Mouse (Mus musculus) testis, postnatal 10 days (tissue): ENCODE measurements around the gene Amotl2.

Experiments
- DNase-seq: peaks from one replicate; pipeline ENCODE4 v3.0.0; 2021; ENCODE audit warnings: low spot score

Amotl2 gene

DNA sequence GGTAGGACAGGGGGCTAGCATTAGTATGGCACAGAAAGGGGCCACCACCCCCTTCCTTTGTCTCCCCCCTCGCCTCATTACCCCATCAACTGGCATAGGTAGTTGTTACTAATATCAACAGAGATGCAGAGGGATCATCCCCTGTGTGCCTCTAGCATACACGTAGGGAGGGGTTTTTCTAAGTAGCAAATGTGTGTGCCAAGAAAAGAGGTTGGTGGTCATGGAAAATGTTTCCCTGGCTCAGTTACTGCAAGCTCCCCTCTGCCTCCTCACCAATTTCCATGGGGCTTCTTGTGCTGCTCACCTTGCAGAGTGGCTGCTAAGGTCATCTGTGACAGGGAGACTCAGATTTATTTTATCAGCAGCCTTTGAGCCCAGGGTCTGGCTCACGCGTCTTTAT lies 2.6 kb downstream of the Amotl2 start:
- DNase-seq = no peak

DNA sequence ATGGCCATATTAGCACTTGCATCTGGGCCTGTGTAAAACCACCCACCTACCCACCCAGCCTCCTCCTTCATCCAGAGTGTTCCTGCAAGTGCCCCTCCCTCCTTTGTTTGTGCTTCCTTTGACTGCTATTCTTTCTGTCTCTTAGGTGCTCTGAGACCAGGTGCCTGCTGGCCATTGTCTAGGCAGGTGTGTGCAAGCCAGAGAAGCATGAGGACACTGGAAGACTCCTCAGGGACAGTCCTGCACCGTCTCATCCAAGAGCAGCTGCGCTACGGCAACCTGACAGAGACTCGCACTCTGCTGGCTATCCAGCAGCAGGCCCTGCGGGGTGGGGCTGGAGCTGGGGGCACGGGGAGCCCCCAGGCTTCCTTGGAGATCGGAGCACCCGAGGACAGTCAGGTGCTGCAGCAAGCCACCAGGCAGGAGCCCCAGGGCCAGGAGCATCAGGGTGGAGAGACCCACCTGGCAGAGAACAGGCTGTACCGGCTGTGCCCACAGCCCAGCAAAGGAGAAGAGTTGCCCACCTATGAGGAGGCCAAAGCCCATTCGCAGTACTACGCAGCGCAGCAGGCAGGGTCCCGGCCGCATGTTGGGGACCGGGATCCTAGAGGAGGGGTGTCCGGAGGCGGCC lies 3.6 kb downstream of the Amotl2 start:
- no peak for DNase-seq

DNA sequence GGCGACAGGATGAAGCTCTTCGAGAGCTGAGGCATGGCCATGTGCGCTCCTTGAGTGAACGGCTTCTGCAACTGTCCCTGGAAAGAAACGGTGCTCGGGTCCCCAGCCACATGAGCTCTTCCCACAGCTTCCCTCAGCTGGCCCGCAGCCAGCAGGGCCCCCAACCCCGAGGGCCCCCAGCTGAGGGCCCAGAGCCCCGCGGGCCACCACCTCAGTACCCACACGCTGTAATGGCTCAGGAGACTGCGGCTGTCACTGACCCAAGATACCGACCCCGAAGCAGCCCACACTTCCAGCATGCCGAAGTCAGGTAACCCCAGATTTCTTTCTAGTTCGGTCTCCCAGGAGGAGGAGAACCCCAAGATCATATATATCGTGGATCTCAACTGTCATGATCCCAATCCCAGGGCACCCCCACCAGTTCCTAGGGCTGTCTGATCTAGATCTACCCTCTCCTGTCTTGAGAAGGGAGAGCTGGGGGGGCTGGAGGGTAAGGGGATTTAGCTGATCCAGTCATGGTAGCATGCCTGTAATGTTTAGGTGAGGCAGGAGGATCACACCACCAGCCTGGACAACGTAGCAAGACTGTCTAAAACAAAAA lies 4.2 kb downstream of the Amotl2 start:
- DNase-seq = no peak

DNA sequence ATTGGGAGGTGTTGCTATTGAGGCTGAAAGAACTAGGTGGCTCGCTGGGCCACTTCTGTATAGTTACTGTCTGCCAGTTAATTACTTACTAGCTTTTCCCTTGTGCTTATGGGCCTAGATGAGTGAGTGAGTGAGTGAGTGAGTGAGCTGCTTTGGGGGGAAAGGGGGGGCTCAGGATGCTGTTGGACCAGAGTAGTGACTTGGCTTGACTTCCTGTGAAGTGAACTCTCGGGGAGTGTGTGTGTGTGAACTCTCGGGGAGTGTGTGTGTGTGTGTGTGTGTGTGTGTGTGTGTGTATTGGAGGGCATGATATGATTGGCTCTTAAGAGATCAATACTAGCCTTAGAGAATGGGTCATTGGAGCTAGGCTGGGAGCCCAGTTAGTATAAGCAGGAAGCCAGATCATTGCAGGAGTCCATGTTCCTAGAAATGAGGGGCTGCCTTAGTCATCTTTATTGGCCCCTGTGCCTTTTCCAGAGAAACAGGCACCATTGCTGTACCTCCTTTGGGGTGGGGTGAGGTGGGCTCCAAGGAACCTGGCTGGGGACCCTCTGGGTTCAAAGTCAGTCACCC lies 5.0 kb downstream of the Amotl2 start:
- no peak for DNase-seq

DNA sequence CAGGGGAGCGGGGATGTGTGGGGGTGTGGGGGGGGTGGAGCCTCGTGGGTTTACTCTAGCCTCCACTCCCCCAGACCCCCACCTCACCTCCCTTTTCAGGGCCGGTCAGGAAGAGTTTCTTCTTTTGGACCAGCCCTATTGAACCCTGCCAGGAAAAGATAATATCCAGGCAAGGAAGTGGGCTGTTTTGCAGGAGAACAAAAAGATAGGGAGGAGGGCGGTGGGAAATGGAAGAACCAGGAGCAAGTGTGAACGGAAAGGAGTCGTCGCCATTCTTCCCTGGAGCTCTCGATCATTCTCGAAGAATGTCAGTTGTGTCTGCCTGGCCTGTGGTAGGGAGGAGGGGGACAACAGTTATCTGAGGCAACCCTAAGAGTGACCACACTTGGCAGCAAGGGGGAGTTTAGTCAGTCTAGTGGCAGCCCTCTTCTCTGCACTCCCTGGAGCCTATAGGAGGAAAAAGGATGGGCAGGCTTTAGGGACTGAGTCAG lies 5.6 kb downstream of the Amotl2 start:
- peak; percentile 79 for DNase-seq

DNA sequence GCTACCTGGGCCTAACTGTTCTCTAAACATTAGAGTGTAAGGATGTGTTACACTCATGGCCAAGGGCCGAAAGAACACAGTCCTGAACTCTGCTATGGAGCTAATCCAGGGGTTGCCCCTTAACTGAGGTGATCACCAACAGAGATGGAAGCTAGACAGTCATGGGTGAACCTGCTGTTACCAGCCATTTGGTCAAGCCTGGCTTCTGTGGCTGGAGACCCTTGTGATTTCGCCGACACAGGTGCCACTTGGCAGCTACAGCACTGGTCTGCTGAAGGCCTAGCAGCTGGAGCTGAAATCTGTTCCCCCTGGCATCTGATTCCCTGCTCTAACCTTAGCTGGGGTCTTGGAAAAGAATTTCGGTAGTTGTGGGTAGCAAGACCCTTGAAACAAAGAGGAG lies 6.3 kb downstream of the Amotl2 start:
- DNase-seq = no peak

DNA sequence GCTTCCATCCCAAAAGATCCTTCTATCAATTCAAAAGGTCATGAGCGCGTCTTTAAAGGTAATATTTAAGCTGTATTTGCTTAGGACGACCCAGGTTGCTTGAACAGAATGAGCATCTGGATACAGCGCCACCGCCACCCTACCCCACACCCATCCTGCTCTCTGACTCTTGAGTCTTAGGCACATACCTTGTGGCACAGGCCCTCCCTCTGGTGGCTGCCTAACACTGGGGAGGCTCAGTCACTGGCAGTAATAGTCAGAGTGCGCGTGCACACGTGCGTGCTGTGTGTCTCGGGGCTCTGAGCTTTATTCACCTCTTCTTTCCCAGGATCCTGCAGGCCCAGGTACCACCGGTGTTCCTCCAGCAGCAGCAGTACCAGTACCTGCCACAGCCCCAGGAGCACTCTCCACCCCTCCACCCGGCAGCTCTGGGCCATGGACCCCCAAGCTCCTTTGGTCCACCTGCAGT lies 6.8 kb downstream of the Amotl2 start:
- DNase-seq = no peak

DNA sequence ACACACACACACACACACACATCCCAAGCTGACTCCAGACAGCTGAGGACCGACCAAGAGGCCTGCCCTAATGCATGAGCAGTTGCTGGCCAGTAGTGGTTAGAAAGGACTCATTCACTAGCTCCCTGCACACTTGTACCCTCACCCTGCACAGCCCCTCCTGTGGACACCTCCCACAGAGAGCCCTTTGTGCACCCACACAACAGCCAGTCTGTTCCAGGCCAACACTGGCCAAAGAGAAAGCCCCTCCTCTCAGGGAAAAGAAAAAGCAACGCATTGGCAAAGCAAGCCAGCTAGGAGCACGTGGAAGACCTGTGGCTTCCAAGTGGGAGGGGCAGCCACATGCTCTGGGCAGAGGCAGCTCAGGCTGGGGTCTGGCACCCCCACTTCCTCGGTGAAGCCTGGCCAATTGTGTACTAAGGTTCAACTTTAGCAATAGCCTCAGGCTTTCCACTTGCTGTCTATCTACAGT lies 7.6 kb downstream of the Amotl2 start:
- peak; percentile 70 for DNase-seq

DNA sequence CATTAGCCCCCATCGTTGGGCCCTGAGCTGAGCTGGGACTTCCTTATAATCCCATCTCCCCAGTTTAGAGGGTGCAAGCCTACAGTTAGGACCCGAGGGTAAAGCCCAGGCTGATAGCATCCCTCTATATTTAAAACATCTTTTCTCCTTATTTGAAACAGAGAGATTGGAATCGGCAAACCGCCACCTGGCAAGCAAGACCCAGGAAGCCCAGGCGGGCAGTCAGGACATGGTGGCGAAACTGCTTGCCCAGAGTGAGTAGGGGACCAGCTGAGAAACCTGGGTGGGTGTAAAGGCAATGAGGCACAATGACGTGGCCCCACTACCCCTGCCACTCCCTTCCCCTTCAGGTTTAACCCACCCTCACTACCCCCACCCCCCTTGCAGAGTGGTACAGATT lies 8.5 kb downstream of the Amotl2 start:
- no peak for DNase-seq

DNA sequence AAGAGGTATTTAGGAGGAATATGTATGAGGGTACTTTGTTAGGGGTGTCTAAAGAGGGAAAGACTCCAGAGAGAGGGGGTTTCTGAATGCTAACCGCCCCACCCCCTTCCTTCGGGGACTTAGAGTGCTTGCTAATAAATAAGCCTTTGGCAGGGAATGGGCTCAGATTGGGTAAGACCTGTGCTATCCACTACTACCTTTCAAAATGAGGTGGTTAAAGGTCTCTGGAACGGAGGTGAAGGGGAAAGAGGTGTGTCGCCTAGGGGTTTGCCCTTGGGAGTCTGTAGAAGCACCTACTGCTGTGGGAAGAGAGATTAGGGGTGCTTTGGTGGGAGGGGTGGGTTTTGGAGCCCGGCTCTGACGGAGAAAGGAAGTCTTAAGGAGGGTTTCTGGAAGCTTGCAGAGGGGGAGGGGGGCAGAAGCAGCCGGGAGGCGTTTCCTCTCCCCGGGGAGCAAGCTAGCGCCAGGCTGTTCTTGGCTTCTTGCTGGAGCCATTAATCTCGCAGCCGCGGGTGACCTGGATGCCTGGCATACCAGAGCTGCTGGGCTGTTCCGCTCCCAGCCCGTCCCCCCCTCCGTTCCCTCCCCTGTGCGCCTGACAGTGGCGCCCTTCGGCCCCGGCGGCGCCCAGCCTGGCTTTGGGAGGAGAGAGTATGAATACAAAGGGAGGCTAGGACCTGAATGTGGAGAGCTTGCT lies 9.6 kb downstream of the Amotl2 start:
- DNase-seq = peak; percentile 88

DNA sequence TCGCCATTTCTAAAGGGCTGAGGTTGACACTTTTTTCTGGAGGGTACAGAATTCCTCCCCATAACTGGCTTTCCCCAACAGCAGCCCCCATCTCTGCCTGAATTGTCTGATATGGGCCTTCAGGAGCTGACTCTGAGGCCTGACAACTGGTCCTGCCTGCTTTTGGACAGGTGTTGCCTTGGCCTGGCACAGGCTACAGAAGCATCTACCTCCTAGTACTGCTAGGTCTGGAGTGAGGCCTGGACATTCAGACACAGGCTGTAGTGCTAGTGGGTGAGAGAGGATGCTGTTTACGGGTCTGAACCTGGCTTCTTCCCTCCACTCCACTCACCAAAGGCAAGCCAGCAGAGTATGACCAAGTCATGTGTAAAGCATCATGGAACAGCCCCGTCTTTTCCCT lies 10.3 kb downstream of the Amotl2 start:
- DNase-seq = no peak

DNA sequence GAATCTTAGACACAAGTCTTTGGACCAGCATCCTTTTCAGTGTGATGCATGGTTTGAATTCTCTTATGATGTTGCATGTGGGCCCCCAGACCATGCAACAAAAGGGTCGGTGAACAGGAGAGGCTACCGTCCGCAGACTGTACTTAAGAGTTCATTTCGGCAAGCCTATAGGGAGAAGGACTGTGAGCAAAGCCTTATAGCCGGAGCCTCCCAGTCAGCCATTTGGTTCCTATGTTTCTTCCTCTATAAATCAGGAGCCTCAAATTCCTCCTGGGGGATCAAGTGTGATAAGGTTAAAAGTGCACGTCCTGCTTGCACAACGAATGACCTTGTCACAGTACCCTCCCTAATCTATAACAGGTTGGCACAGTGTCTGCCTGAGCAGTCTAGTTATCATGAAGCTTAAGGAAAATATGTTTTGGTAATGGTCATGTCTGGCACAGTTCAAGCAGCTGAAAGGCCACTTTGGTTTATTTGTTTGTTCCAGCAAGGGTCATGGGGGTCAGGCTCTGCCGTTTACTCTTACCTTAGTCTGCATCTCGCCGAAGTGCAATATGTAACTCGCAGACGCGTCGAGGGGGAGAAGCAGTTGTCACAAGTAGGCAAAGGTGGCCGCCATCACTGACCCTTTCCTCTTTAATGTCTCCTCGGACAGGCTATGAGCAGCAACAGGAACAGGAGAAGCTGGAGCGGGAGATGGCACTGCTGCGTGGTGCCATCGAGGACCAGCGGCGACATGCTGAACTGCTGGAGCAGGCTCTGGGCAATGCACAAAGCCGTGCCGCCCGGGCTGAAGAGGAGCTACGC lies 11.4 kb downstream of the Amotl2 start:
- no peak for DNase-seq

DNA sequence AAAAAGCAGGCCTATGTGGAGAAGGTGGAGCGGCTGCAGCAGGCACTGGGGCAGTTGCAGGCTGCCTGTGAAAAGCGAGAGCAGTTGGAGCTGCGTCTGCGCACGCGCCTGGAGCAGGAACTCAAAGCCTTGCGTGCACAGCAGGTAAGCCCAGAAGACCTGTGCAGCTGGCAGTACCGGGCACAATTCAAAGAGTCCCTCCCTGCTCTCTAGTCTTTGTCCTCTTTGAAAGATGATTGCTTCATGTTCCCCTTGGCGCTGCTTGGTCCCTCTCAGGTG lies 11.9 kb downstream of the Amotl2 start:
- DNase-seq = no peak

DNA sequence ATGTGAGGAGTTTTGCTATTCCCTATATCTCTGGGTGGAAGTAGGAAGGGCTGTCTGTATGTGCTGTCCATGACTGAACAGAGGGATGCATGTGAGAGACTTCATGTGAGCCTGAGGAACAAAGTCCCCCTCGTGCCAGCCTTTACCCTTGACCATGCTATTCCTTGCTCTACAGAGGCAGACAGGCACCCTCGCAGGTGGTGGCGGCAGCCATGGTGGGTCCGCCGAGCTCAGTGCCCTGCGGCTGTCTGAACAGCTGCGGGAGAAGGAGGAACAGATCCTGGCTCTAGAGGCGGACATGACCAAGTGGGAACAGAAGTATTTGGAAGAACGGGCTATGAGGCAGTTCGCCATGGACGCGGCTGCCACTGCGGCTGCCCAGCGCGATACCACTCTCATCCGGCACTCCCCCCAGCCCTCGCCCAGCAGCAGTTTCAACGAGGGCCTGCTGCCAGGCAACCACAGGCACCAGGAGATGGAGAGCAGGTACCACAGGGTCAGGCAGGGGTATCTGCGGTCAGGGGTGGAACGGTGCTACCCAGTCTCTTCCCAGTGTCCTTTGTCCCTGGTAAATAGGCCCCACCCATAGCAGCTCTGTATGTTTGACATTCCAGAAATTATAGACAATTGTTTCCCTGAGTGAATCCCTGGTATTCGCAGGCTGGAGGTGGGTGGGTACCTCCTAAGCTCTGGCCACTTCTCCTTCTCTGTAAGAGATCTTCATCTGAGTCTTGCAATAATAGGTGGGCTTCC lies 12.8 kb downstream of the Amotl2 start:
- no peak for DNase-seq

DNA sequence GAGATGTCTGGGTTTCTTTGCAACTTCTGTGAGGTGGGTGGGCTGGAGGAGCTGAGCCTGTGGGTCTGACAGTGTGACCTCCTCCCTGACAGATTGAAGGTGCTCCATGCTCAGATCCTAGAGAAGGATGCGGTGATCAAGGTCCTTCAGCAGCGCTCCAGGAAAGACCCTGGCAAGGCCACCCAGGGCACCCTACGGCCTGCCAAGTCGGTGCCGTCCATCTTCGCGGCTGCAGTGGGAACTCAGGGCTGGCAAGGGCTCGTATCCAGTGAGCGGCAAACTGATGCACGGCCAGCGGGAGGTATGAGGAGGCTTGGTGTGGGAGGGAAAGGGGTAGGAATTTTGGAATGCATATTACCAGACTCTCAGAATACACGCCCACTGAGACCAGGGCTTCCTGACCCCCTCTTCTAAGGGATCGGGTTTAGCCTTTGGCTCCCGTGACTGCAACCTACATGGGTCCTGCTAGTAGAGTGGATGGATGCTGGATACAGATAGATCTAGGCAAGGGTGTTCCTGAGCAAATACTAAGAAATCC lies 13.5 kb downstream of the Amotl2 start:
- DNase-seq = no peak

DNA sequence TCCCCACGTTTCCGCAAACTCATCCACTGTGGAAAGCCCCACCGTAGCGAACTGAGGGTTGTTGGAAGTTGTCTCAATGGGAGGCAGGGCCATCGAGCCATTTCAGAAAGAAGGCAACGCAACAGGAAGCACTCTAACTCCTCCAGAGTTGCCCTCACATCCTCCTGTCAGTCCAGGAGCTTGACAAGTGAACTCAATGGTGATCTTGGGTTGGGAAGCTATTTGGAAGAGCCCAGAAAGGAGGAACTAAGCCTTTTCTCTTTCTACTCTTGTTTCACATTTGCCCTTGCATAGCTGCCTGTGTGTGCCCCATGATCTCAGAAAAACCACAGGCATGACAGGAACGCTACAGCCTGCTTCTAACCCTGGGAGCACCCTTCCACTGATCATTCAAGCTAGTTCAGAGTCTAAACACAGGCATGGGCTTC lies 14.6 kb downstream of the Amotl2 start:
- no peak for DNase-seq

DNA sequence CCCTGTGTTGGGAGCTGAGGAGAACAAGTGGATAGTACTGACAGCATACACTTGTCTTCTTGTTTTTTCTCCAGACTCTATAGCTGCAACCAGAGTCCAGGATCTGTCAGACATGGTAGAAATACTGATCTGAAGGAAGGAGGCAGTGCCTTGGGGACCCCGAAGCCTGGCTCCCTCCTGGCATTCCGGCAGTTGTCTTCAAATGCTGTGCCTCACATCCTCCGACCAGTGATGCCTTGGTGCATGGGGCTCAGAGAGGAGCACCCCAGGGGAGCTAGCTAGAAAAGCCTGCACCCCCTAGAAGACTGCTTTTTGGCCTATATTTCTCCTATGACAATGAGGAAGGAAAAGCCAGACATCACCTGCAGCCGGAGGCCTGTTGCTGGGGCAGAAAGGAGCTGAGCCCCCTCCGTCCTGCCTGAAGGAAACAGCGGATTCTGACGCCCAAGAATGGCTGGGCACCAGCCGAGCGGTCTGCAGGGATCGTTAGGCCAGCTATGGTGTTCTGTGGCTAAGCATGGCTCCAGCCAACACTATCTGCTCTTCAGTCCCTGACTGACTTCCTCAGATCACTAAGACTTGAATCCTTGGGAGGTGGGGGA lies 15.2 kb downstream of the Amotl2 start:
- no peak for DNase-seq

DNA sequence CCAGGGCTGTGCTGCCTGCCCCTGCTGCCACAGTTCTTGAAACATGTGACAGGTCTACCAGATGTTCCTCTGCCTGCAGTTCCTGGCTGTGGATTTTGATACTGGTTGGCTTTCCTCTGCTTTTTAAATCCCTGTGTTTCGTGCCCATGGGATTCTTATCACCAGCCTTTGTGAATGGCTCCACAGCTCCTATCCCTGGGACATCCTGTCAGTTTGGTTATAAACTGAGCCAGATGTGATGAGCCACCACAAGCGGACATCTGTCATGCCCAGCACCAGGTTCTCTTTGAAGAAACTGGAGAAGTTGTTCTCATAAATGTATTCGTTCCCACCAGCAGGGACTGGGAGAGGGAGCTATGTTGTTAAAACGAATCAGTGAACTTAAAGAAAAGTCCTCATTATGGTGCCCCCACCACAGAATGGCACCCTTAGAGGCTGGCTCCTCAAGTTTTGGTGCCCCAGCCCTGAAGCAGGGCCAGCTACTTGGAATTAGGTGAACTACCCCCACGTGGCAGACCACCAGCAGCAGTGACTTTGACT lies 15.9 kb downstream of the Amotl2 start:
- no peak for DNase-seq

DNA sequence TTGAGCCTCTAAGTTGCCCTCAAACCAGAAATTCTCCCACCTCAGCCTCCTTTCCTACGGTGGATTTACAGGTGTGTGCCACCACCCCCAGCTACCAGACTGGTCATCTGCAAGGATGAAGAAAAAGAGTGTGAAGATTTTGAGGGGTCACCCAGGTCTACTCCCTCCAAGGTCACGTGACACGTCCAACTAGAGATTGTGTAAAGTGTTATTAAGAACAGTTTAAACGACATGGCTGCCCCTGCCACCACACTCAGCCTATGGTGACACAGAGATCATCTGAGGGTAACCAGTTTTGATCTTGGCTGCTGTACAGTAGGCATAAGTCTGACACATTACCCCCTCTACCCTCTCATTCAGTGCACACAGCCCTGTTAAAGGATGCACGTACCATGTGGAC lies 17.0 kb downstream of the Amotl2 start:
- DNase-seq = no peak

DNA sequence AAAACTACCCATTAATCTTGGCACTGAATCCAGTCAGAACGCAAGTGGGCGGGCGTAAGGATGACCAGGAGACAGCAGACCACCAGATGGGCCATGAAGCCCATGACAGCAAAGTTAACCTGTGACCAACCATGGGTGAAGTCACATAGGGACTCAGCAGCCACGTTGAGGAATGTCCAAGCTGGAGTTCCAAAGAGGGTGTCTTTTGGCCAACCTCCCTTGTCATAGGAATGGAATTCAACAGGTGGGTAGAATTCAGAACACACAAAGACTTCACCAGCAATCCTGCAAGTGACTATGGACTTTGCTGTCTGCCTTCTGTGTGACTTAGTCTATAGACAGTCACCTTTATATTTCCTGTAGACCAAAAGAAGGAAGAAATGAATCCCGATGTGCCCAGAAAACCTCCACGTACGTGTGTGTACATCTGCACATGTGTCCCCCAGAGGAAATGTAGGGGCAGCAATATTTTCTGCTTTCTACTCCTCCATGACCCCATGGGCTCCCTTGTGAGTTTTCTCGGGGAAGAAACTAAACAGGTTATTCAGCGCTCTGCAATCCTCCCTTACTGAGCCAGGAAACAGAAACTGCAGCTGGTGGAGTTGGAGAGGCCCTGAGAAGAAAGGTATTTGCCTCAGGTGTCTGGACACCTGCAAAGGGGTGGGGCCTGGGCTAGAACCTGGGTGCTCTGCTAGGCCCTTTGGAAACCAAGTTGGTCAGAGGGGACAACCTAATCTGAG lies 17.7 kb downstream of the Amotl2 start:
- no peak for DNase-seq
